Mouse (Mus musculus) CH12.LX (cell line): Measurements from ENCODE around the gene Fndc5. TPM values are rescaled to one million over a fixed set of nuclear protein-coding genes. Genes with fewer than 3 reads are reported as not detected.

ENCODE experiments used
- DNase-seq: peaks from one replicate; pipeline ENCODE4 v3.0.0-alpha.2; 2013; ENCODE audit errors: extremely low read depth
- H3K27ac ChIP-seq: 2 replicates; pipeline ENCODE4 v1.5.1; 2012; ENCODE audit warnings: low read depth, mild to moderate bottlenecking, control low read depth, moderate library complexity; ENCODE audit not compliant: insufficient read depth
- H3K27me3 ChIP-seq: replicated peaks from 2 replicates; pipeline ENCODE3; 2012; ENCODE audit warnings: inconsistent platforms
- H3K36me3 ChIP-seq, 2 experiments: replicated peaks in 1 of 2; 2 replicates each; pipeline versions ENCODE3 to v1.6.1; 2012; ENCODE audit warnings: inconsistent platforms in 1 of 2, low read length in 1 of 2, mild to moderate bottlenecking in 1 of 2, mixed read lengths in 1 of 2, moderate library complexity in 1 of 2; ENCODE audit not compliant: control insufficient read depth in 1 of 2, insufficient read depth in 1 of 2
- H3K4me1 ChIP-seq, 2 experiments: 2 replicates each; pipeline ENCODE4 v1.6.1; 2012; ENCODE audit warnings: inconsistent platforms in 1 of 2, moderate library complexity in 1 of 2; ENCODE audit not compliant: insufficient read depth in 2 of 2, control insufficient read depth in 1 of 2
- H3K4me2 ChIP-seq: 2 replicates; pipeline ENCODE4 v1.6.1; 2012; ENCODE audit warnings: low read depth, mild to moderate bottlenecking, control low read depth; ENCODE audit not compliant: poor library complexity, insufficient read depth, severe bottlenecking
- H3K4me3 ChIP-seq, 3 experiments: fragments of 150-350 bp in 1 of 3; sonication (generic) in 1 of 3; replicated peaks in 1 of 3; 2 replicates each; pipeline versions ENCODE3 to v1.5.1; 2011 to 2012; ENCODE audit warnings: low read depth in 2 of 3, low read length in 2 of 3, mild to moderate bottlenecking in 2 of 3, moderate library complexity in 2 of 3, control low read depth in 1 of 3, improper control_type of control experiment in 1 of 3, inconsistent platforms in 1 of 3, mixed read lengths in 1 of 3; ENCODE audit not compliant: poor library complexity in 1 of 3
- H3K79me2 ChIP-seq: replicated peaks from 2 replicates; pipeline ENCODE4 v1.6.1; 2012; ENCODE audit warnings: mild to moderate bottlenecking, moderate library complexity; ENCODE audit not compliant: control insufficient read depth, poor library complexity, insufficient read depth, severe bottlenecking; ENCODE audit errors: extremely low read depth
- H3K9ac ChIP-seq: 2 replicates; pipeline ENCODE4 v1.6.1; 2012; ENCODE audit warnings: low read depth, mild to moderate bottlenecking, control low read depth, moderate library complexity; ENCODE audit not compliant: insufficient read depth
- H3K9me3 ChIP-seq: replicated peaks from 2 replicates; pipeline ENCODE3; 2012; ENCODE audit warnings: low read length, inconsistent platforms, mixed read lengths
- CHD1 ChIP-seq: IDR thresholded peaks from 2 replicates; pipeline ENCODE4 v1.6.1; 2012; ENCODE audit warnings: low read depth, low read length, improper control_type of control experiment, inconsistent platforms
- CHD2 ChIP-seq: IDR thresholded peaks from 2 replicates; pipeline ENCODE4 v1.6.1; 2011; ENCODE audit warnings: low read length, improper control_type of control experiment
- E2F4 ChIP-seq: IDR thresholded peaks from 2 replicates; pipeline ENCODE4 v1.6.1; 2011; ENCODE audit warnings: low read depth, low read length, improper control_type of control experiment; ENCODE audit not compliant: insufficient replicate concordance
- EP300 ChIP-seq: IDR thresholded peaks from 2 replicates; pipeline ENCODE4 v1.6.1; 2011; ENCODE audit warnings: low read length, improper control_type of control experiment
- JUN ChIP-seq: IDR thresholded peaks from 2 replicates; pipeline ENCODE4 v1.6.1; 2011; ENCODE audit warnings: low read depth, mild to moderate bottlenecking, low read length, improper control_type of control experiment, moderate library complexity; ENCODE audit not compliant: insufficient read depth
- MAFK ChIP-seq: IDR thresholded peaks from 2 replicates; pipeline ENCODE4 v1.6.1; 2011; ENCODE audit warnings: low read length, improper control_type of control experiment; ENCODE audit not compliant: insufficient replicate concordance
- MEF2A ChIP-seq: IDR thresholded peaks from 2 replicates; pipeline ENCODE4 v1.6.1; 2014; ENCODE audit warnings: low read depth, mild to moderate bottlenecking, inconsistent platforms, low read length, improper control_type of control experiment, borderline replicate concordance
- MXI1 ChIP-seq: IDR thresholded peaks from 2 replicates; pipeline ENCODE4 v1.6.1; 2011; ENCODE audit warnings: mild to moderate bottlenecking, low read depth, low read length, improper control_type of control experiment
- MYC ChIP-seq: IDR thresholded peaks from 2 replicates; pipeline ENCODE4 v1.6.1; 2011; ENCODE audit warnings: low read depth, mild to moderate bottlenecking, improper control_type of control experiment, low read length
- POLR2AphosphoS2 ChIP-seq: IDR thresholded peaks from 2 replicates; pipeline ENCODE4 v1.6.1; 2011; ENCODE audit warnings: low read depth, low read length, improper control_type of control experiment
- TCF12 ChIP-seq: IDR thresholded peaks from 2 replicates; pipeline ENCODE4 v1.6.1; 2014; ENCODE audit warnings: low read depth, mild to moderate bottlenecking, inconsistent platforms, low read length, improper control_type of control experiment
- USF1 ChIP-seq: IDR thresholded peaks from 2 replicates; pipeline ENCODE4 v1.6.1; 2014; ENCODE audit warnings: low read depth, mild to moderate bottlenecking, inconsistent platforms, low read length, improper control_type of control experiment
- USF2 ChIP-seq: conservative IDR thresholded peaks from 2 replicates; pipeline ENCODE4 v1.6.1; 2011; ENCODE audit warnings: low read depth, low read length, improper control_type of control experiment
- ZMIZ1 ChIP-seq: IDR thresholded peaks from 2 replicates; pipeline ENCODE4 v1.6.1; 2012; ENCODE audit warnings: low read depth, mild to moderate bottlenecking, inconsistent platforms, low read length, improper control_type of control experiment
- ZNF384 ChIP-seq: IDR thresholded peaks from 2 replicates; pipeline ENCODE4 v1.6.1; 2012; ENCODE audit warnings: low read depth, low read length, improper control_type of control experiment, inconsistent platforms
- dilution Hi-C: fragments of 300-500 bp; cut with MboI; formaldehyde crosslinking; loops from 2 replicates; pipeline ENCODE4 v1.14.3; 2020; ENCODE audit warnings: low sequenced_read_pairs; ENCODE audit not compliant: extremely low pct_unique_long_range_greater_than_20kb, extremely low pct_ligation_motif_present
- in situ Hi-C: fragments of 300-500 bp; cut with MboI; formaldehyde crosslinking; loops from 3 replicates; pipeline ENCODE4 v1.14.3; 2019; ENCODE audit warnings: low sequenced_read_pairs, low pct_ligation_motif_present, low pct_unique_long_range_greater_than_20kb, mixed read lengths
- polyA plus RNA-seq: library from polyadenylated mRNA; unstranded; fragments of >175 nt; gene quantifications from 2 replicates; pipeline ENCODE4 v1.2.1, GENCODE M21; 2012; ENCODE audit warnings: low read depth; ENCODE audit not compliant: insufficient read length
- total RNA-seq, 2 experiments: library from RNA; depleted of rRNA; stranded (reverse); fragments of 300-350 nt in 1 of 2; fragments of >200 nt in 1 of 2; gene quantifications; 2 replicates each; pipeline ENCODE4 v1.2.3; 2012 to 2014

The Fndc5 gene
- total and polyA plus RNA-seq, 3 experiments: 0.17 to 0.33 TPM; not detected in 1

- no peak for DNase-seq
- dilution Hi-C loops: no loop called here
- H3K4me1 ChIP-seq: peaks cover 0 to 12% of the 10 kb centered on the region in 2 experiments; a peak in 1 of 4 replicates
- in situ Hi-C loops: no loop called here
- H3K79me2 ChIP-seq: no peaks in the 10 kb centered on the region
- no peaks in the 10 kb centered on the region for H3K27me3 ChIP-seq
- H3K9ac ChIP-seq: no peak overlapping the region
- TF ChIP-seq MEF2A: no peak
- no peak for TF ChIP-seq TCF12
- TF ChIP-seq ZMIZ1: no peak
- TF ChIP-seq USF1: no peak
- no peak for TF ChIP-seq USF2
- TF ChIP-seq E2F4: no peak
- no peak for TF ChIP-seq CHD2
- TF ChIP-seq MAFK: no peak
- TF ChIP-seq EP300: no peak
- TF ChIP-seq MYC: no peak
- TF ChIP-seq ZNF384: no peak
- TF ChIP-seq JUN: no peak
- no peak for TF ChIP-seq POLR2AphosphoS2
- no peak for TF ChIP-seq CHD1
- TF ChIP-seq MXI1: no peak
- no peaks in the 10 kb centered on the region for H3K9me3 ChIP-seq
- peaks cover 17 to 75% of the 10 kb centered on the region in 2 experiments for H3K36me3 ChIP-seq
- no peak overlapping the region for H3K27ac ChIP-seq
- H3K4me2 ChIP-seq: no peak overlapping the region
- no peak overlapping the region for H3K4me3 ChIP-seq
Measured at GRCm38 (mm10) chr4:129145411-129145810, 8.6 kb downstream of the Fndc5 start.

- Histone ChIP-seq H3K4me1 (peaks cover 0 to 12% of the 10 kb centered on the region in 2 experiments; a peak in 1 of 4 replicates), H3K9ac (no peak overlapping the region), H3K4me3 (no peak overlapping the region), H3K27me3 (no peaks in the 10 kb centered on the region), H3K79me2 (no peaks in the 10 kb centered on the region), H3K4me2 (no peak overlapping the region), H3K36me3 (peaks cover 20 to 80% of the 10 kb centered on the region in 2 experiments), H3K9me3 (no peaks in the 10 kb centered on the region), H3K27ac (no peak overlapping the region)
- DNase-seq: no peak
- dilution Hi-C loops: no loop called here
- in situ Hi-C loops: no loop called here
- TF ChIP-seq E2F4: no peak
Measured at GRCm38 (mm10) chr4:129145943-129146342, 9.1 kb downstream of the Fndc5 start.
